Mouse (Mus musculus) G1E (cell line): ENCODE results near the gene Cobl.

Experiments
- CTCF ChIP-seq: IDR thresholded peaks from 2 replicates; pipeline ENCODE4 v1.5.1; 2012; ENCODE audit warnings: low read depth, low read length, inconsistent platforms, mixed read lengths
- GATA1 ChIP-seq: IDR thresholded peaks from 2 replicates; pipeline ENCODE4 v1.6.1; 2012; ENCODE audit warnings: borderline replicate concordance, low read length, inconsistent platforms, mixed read lengths
- GATA2 ChIP-seq: IDR thresholded peaks from 2 replicates; pipeline ENCODE4 v1.6.1; 2012; ENCODE audit warnings: low read depth, low read length, inconsistent platforms, borderline replicate concordance
- POLR2AphosphoS5 ChIP-seq: IDR thresholded peaks from 2 replicates; pipeline ENCODE4 v1.6.1; 2012; ENCODE audit warnings: low read depth, low read length, inconsistent platforms; ENCODE audit not compliant: insufficient replicate concordance
- TAL1 ChIP-seq: conservative IDR thresholded peaks from 2 replicates; pipeline ENCODE4 v1.6.1; 2012; ENCODE audit warnings: low read depth, low read length, inconsistent platforms, mixed read lengths

DNA sequence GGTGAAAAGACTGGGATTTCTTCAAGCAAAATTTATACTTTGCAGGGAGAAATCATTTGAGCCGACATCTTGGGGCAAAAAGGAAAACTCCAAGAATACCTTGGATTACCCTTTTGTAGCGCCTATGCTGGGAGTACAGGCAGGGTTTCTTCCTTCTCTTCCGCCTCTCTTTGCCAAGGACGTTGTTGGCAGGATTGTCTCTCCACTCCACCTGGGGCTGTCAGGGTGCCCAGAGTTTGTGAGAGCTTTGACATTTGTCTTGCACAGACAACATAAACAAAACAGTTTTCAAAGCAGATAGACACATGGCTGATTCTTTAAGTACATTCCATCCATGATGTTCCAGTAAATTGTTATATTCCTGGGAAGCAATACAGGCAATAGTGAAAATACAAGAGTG lies 265.3 kb downstream of the Cobl start:
- no peak for TF ChIP-seq CTCF
- TF ChIP-seq GATA1: no peak
- TF ChIP-seq GATA2: no peak
- no peak for TF ChIP-seq TAL1
- no peak for TF ChIP-seq POLR2AphosphoS5
